16 mouse cellular contexts compared by ENCODE assay signal in the genomic region with DNA sequence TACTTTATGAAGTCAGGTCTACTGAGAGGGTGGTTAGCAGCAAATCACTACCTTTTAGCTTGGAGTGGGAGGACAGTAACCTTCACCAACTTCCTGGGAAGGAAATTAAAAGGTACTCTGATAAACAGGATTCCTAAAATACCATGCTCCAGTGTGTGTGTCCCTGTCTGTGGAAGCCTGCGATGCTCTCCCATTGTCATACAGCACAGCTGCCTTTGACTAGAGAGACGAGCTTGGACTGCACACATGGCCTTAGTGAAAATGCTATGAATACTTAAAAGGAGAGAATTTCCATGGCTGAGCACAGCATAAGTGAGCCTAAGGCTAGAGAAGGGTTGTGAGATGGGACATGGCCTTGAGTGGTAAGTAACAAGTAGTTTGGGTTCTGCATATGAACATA.
A peak's percentile ranks its signal among the peaks of the same experiment; 100 is the strongest.
DNase-seq lines count a peak whose midpoint lies in the region; ATAC-seq and TF ChIP-seq lines count a peak whose summit lies in the region.
"Had no signal": no experiment of that assay in that cellular context is flagged by ENCODE, and none has a peak within 500 bp of the region (broad histone marks: within the 10 kb centered on the region; RNA-seq: fewer than 3 reads in every experiment).

No protein-coding gene starts in this region.

- H3K27ac ChIP-seq in embryonic facial prominence, embryonic 10.5 days (replicated peaks): 0 out of 2 replicates have a peak overlapping the region, but pooled peaks have one; percentile 15
- H3K27ac ChIP-seq in hindbrain, embryonic 11.5 days (ENCODE audit: low read depth, low read length): peak overlapping the region; percentile 66
- H3K27ac ChIP-seq in midbrain, embryonic 14.5 days (replicated peaks; ENCODE audit: low read depth, low read length): peak overlapping the region; percentile 32; the same call in 1 of the 2 replicates
- no peak overlapping the region; the same call in 1 of the 2 replicates for H3K27ac ChIP-seq in left cerebral cortex, adult 2 months
- H3K27ac ChIP-seq: heart, embryonic 15.5 days; liver, embryonic 12.5 days had no signal

- H3K27me3 ChIP-seq in embryonic facial prominence, embryonic 10.5 days (replicated peaks; ENCODE audit: low read depth, poor library complexity, severe bottlenecking): no peaks in the 10 kb centered on the region
- no peaks in the 10 kb centered on the region for H3K27me3 ChIP-seq in hindbrain, embryonic 11.5 days (ENCODE audit: control insufficient read depth, insufficient read depth, low read length)
- no peaks in the 10 kb centered on the region for H3K27me3 ChIP-seq in midbrain, embryonic 14.5 days (ENCODE audit: control insufficient read depth, insufficient read depth, low read length)
- H3K27me3 ChIP-seq: heart, embryonic 15.5 days; liver, embryonic 12.5 days had no signal

- H3K4me1 ChIP-seq in embryonic facial prominence, embryonic 10.5 days: no peaks in the 10 kb centered on the region; the same call in 1 of the 2 replicates
- peaks cover 5% of the 10 kb centered on the region; the same call in 1 of the 2 replicates for H3K4me1 ChIP-seq in hindbrain, embryonic 11.5 days (replicated peaks; ENCODE audit: control insufficient read depth, insufficient read depth, low read length)
- H3K4me1 ChIP-seq in midbrain, embryonic 14.5 days (ENCODE audit: control insufficient read depth, insufficient read depth, low read length): peaks cover 20% of the 10 kb centered on the region
- H3K4me1 ChIP-seq: heart, embryonic 15.5 days had no signal

- no peak overlapping the region for H3K4me3 ChIP-seq in embryonic facial prominence, embryonic 10.5 days
- H3K4me3 ChIP-seq in hindbrain, embryonic 11.5 days (ENCODE audit: low read depth, low read length): no peak overlapping the region
- no peak overlapping the region for H3K4me3 ChIP-seq in midbrain, embryonic 14.5 days (replicated peaks; ENCODE audit: low read depth, low read length)
- no peak overlapping the region for H3K4me3 ChIP-seq in left cerebral cortex, adult 2 months
- H3K4me3 ChIP-seq: erythroblast, embryonic 14.5 days; heart, embryonic 15.5 days; liver, embryonic 12.5 days had no signal

- intact Hi-C loops in left cerebral cortex, adult 2 months (cut with DNase I): no loop called here

- H3K9ac ChIP-seq in hindbrain, embryonic 11.5 days (ENCODE audit: low read depth, low read length): no peak overlapping the region
- H3K9ac ChIP-seq in midbrain, embryonic 14.5 days (replicated peaks; ENCODE audit: low read length): no peak overlapping the region
- H3K9ac ChIP-seq: heart, embryonic 15.5 days; liver, embryonic 12.5 days had no signal

- peak; percentile 58; the same call in 1 of the 2 replicates for ATAC-seq in hindbrain, embryonic 11.5 days (ENCODE audit: low FRiP score)
- ATAC-seq in midbrain, embryonic 14.5 days (ENCODE audit: low FRiP score, low TSS enrichment): no peak
- no peak for ATAC-seq in erythroid progenitor cell, adult 5-6 weeks (replicated peaks; ENCODE audit: low FRiP score, poor library complexity, severe bottlenecking)
- no peak for ATAC-seq in CD4-positive, CD25-positive, alpha-beta regulatory T cell, adult 4 months
- ATAC-seq: intestine, postnatal 0 days; liver, embryonic 12.5 days; lung, postnatal 0 days had no signal

- H3K9me3 ChIP-seq in embryonic facial prominence, embryonic 10.5 days: no peaks in the 10 kb centered on the region
- no peaks in the 10 kb centered on the region for H3K9me3 ChIP-seq in hindbrain, embryonic 11.5 days (ENCODE audit: control insufficient read depth, low read length)
- H3K9me3 ChIP-seq in midbrain, embryonic 14.5 days (ENCODE audit: control insufficient read depth, low read length): no peaks in the 10 kb centered on the region
- H3K9me3 ChIP-seq: heart, embryonic 15.5 days; liver, embryonic 12.5 days had no signal

- peaks cover 11% of the 10 kb centered on the region for H3K36me3 ChIP-seq in embryonic facial prominence, embryonic 10.5 days (replicated peaks)
- no peaks in the 10 kb centered on the region for H3K36me3 ChIP-seq in hindbrain, embryonic 11.5 days (ENCODE audit: control insufficient read depth, insufficient read depth, low read length)
- H3K36me3 ChIP-seq in midbrain, embryonic 14.5 days (ENCODE audit: control insufficient read depth, insufficient read depth, low read length): peaks cover 11% of the 10 kb centered on the region
- H3K36me3 ChIP-seq: heart, embryonic 15.5 days had no signal

- peak; percentile 67 for DNase-seq in brain, adult 2 months (ENCODE audit: low read depth, low spot score)
- DNase-seq in embryonic facial prominence, embryonic 10.5 days (ENCODE audit: low spot score): no peak
- peak; percentile 27 for DNase-seq in hindbrain, embryonic 11.5 days (ENCODE audit: low spot score)
- no peak for DNase-seq in midbrain, embryonic 14.5 days
- no peak for DNase-seq in left cerebral cortex, adult 2 months (ENCODE audit: extremely low spot score in 1 of 2, low spot score in 2 of 2)
- DNase-seq: adrenal gland, postnatal 14 days; gastrocnemius, postnatal 36 days; kidney, postnatal 25 days; spleen, adult 18-20 months had no signal

- WGBS in embryonic facial prominence, embryonic 10.5 days: 65% methylated on average over 2 of the region's 2 CpGs
- WGBS in hindbrain, embryonic 11.5 days: 44% methylated on average over 2 of the region's 2 CpGs
- 12% methylated on average over 2 of the region's 2 CpGs for WGBS in midbrain, embryonic 14.5 days

- TF ChIP-seq CTCF in left cerebral cortex, adult 2 months (IDR thresholded peaks at IDR 0.05): no peak

- no peak overlapping the region for H3K4me2 ChIP-seq in hindbrain, embryonic 11.5 days (replicated peaks; ENCODE audit: low read depth, low read length)
- no peak overlapping the region for H3K4me2 ChIP-seq in midbrain, embryonic 14.5 days (ENCODE audit: low read length)
- H3K4me2 ChIP-seq: heart, embryonic 15.5 days; liver, embryonic 12.5 days had no signal

Comparison
In these comparisons a context has a peak if more than half of its experiments do, and no peak if none do; other contexts are left out.
1. DNase-seq: peak in brain, adult 2 months (single experiment) and hindbrain, embryonic 11.5 days (single experiment); none in embryonic facial prominence, embryonic 10.5 days (single experiment), midbrain, embryonic 14.5 days (single experiment) and left cerebral cortex, adult 2 months (0 of 2).